Mouse (Mus musculus) gonadal fat pad, adult 2 months (tissue): ENCODE measurements around the gene B230118H07Rik. TPM values are rescaled to one million over a fixed set of nuclear protein-coding genes. Genes with fewer than 3 reads are reported as not detected.

ENCODE experiments used
- DNase-seq: peaks from one replicate; pipeline ENCODE4 v3.0.0-alpha.2; 2012; ENCODE audit warnings: low read depth
- polyA plus RNA-seq: library from polyadenylated mRNA; depleted of rRNA; stranded (reverse); fragments of >200 nt; gene quantifications from 2 replicates; pipeline ENCODE4 v1.2.3, GENCODE M21; 2012; rRNA removed

B230118H07Rik gene
- polyA plus RNA-seq = 8.6 and 9.8 TPM in 2 replicates

GRCm38 (mm10) chr2:101649114-101649671 lies at the start of gene B230118H07Rik, which contains the start of gene Rag1:
Gene B230118H07Rik, minus strand, starts transcription at chr2:101649532.
Gene Rag1, minus strand, starts transcription at chr2:101649501.
- no peak for DNase-seq

- DNase-seq = no peak
Measured at GRCm38 (mm10) chr2:101695584-101695983, 46.3 kb upstream of the B230118H07Rik start.

- no peak for DNase-seq
Measured at GRCm38 (mm10) chr2:101693577-101694215, 44.4 kb upstream of the B230118H07Rik start.

GRCm38 (mm10) chr2:101693043-101693442 lies 43.7 kb upstream of the B230118H07Rik start:
- DNase-seq = no peak

- DNase-seq = no peak
Measured at GRCm38 (mm10) chr2:101690252-101690827, 41.0 kb upstream of the B230118H07Rik start.

- DNase-seq = no peak
Measured at GRCm38 (mm10) chr2:101688011-101688410, 38.7 kb upstream of the B230118H07Rik start.

GRCm38 (mm10) chr2:101684421-101684820 lies 35.1 kb upstream of the B230118H07Rik start:
- no peak for DNase-seq

GRCm38 (mm10) chr2:101679164-101679784 lies 29.9 kb upstream of the B230118H07Rik start:
- no peak for DNase-seq

GRCm38 (mm10) chr2:101678236-101679021 lies 29.1 kb upstream of the B230118H07Rik start, which contains the start of gene Traf6:
Gene Traf6, plus strand, starts transcription at chr2:101678429.
- no peak for DNase-seq

GRCm38 (mm10) chr2:101673547-101673946 lies 24.2 kb upstream of the B230118H07Rik start:
- no peak for DNase-seq

GRCm38 (mm10) chr2:101668751-101669150 lies 19.4 kb upstream of the B230118H07Rik start:
- no peak for DNase-seq

GRCm38 (mm10) chr2:101665703-101666092 lies 16.4 kb upstream of the B230118H07Rik start:
- no peak for DNase-seq

- DNase-seq = no peak
Measured at GRCm38 (mm10) chr2:101665058-101665702, 15.8 kb upstream of the B230118H07Rik start.

- DNase-seq = no peak
Measured at GRCm38 (mm10) chr2:101660536-101660935, 11.2 kb upstream of the B230118H07Rik start.

GRCm38 (mm10) chr2:101652921-101653597 lies 3.7 kb upstream of the B230118H07Rik start:
- no peak for DNase-seq

GRCm38 (mm10) chr2:101652204-101652920 lies 3.0 kb upstream of the B230118H07Rik start:
- DNase-seq = no peak

GRCm38 (mm10) chr2:101650446-101650845 lies 1.1 kb upstream of the B230118H07Rik start:
- DNase-seq = no peak

- no peak for DNase-seq
Measured at GRCm38 (mm10) chr2:101648361-101648760, 971 bp downstream of the B230118H07Rik start.

- no peak for DNase-seq
Measured at GRCm38 (mm10) chr2:101645841-101646240, 3.5 kb downstream of the B230118H07Rik start.

- no peak for DNase-seq
Measured at GRCm38 (mm10) chr2:101639840-101640350, 9.4 kb downstream of the B230118H07Rik start.
